Comparison of ENCODE assay signal across 18 mouse cellular contexts in the genomic region with DNA sequence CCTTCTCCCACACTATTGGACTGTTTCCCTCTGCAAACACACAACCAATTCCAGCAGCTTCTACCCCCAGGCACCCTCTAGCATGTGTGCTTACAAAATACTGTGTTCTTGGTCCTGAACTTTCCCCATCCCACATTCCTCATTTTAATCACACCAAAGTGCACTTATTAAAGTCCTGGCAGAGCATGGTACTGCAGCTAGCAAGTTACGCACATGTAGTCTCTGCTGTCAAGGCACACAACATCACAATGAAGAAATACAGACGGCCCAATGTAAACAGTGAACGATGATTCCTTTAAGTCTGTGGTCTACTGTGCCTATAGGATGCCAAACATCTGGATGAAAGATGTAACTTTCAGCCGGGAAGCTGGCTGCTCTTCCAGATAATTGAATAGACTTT.
A peak's percentile ranks its signal among the peaks of the same experiment; 100 is the strongest.
DNase-seq lines count a peak whose midpoint lies in the region; ATAC-seq and TF ChIP-seq lines count a peak whose summit lies in the region.
"Had no signal": no experiment of that assay in that cellular context is flagged by ENCODE, and none has a peak within 500 bp of the region (broad histone marks: within the 10 kb centered on the region; RNA-seq: fewer than 3 reads in every experiment).

No protein-coding gene starts in this region.

- no peaks in the 10 kb centered on the region for H3K36me3 ChIP-seq in kidney, postnatal 0 days (ENCODE audit: insufficient read depth, low read length)
- H3K36me3 ChIP-seq in lung, postnatal 0 days (ENCODE audit: insufficient read depth, low read length): no peaks in the 10 kb centered on the region
- no peaks in the 10 kb centered on the region for H3K36me3 ChIP-seq in stomach, embryonic 16.5 days (ENCODE audit: control insufficient read depth, insufficient read depth, low read length)
- H3K36me3 ChIP-seq: heart, embryonic 10.5 days; hindbrain, embryonic 10.5 days had no signal

- no peak overlapping the region for H3K27ac ChIP-seq in kidney, postnatal 0 days
- H3K27ac ChIP-seq in lung, postnatal 0 days (ENCODE audit: low read length): no peak overlapping the region
- H3K27ac ChIP-seq in stomach, embryonic 16.5 days (ENCODE audit: low read length): no peak overlapping the region
- H3K27ac ChIP-seq: heart, embryonic 10.5 days; hindbrain, embryonic 10.5 days had no signal

- TF ChIP-seq EP300 in lung, postnatal 0 days (IDR thresholded peaks at IDR 0.05): no peak

- H3K4me3 ChIP-seq in kidney, postnatal 0 days (replicated peaks; ENCODE audit: low read depth, low read length): no peak overlapping the region
- H3K4me3 ChIP-seq in lung, postnatal 0 days (ENCODE audit: low read depth, low read length): no peak overlapping the region
- no peak overlapping the region for H3K4me3 ChIP-seq in stomach, embryonic 16.5 days (replicated peaks; ENCODE audit: low read length)
- H3K4me3 ChIP-seq: heart, embryonic 10.5 days; hindbrain, embryonic 10.5 days; megakaryocyte, embryonic 14.5 days had no signal

- H3K9ac ChIP-seq in kidney, postnatal 0 days (ENCODE audit: low read depth, low read length): no peak overlapping the region
- no peak overlapping the region for H3K9ac ChIP-seq in lung, postnatal 0 days (replicated peaks; ENCODE audit: low read depth)
- no peak overlapping the region for H3K9ac ChIP-seq in stomach, embryonic 16.5 days (ENCODE audit: low read length)

- no peaks in the 10 kb centered on the region for H3K27me3 ChIP-seq in kidney, postnatal 0 days (ENCODE audit: insufficient read depth, low read length)
- no peaks in the 10 kb centered on the region for H3K27me3 ChIP-seq in lung, postnatal 0 days (replicated peaks; ENCODE audit: insufficient read depth, low read length)
- H3K27me3 ChIP-seq in stomach, embryonic 16.5 days (ENCODE audit: control insufficient read depth, insufficient read depth, low read length): no peaks in the 10 kb centered on the region
- H3K27me3 ChIP-seq: megakaryocyte, embryonic 14.5 days had no signal

- TF ChIP-seq CTCF in kidney, postnatal 0 days (IDR thresholded peaks at IDR 0.05; ENCODE audit: low read depth): no peak
- 0 out of 2 replicates have a peak, but pooled peaks have one; percentile 13 for TF ChIP-seq CTCF in lung, postnatal 0 days (IDR thresholded peaks at IDR 0.05)

- H3K4me2 ChIP-seq in kidney, postnatal 0 days (ENCODE audit: low read length): no peak overlapping the region
- no peak overlapping the region for H3K4me2 ChIP-seq in lung, postnatal 0 days (replicated peaks; ENCODE audit: low read depth, low read length)
- no peak overlapping the region for H3K4me2 ChIP-seq in stomach, embryonic 16.5 days (ENCODE audit: low read depth, low read length)

- H3K9me3 ChIP-seq in kidney, postnatal 0 days (replicated peaks; ENCODE audit: low read length): no peaks in the 10 kb centered on the region
- no peaks in the 10 kb centered on the region for H3K9me3 ChIP-seq in lung, postnatal 0 days (ENCODE audit: low read length)
- no peaks in the 10 kb centered on the region for H3K9me3 ChIP-seq in stomach, embryonic 16.5 days (replicated peaks; ENCODE audit: control insufficient read depth, low read length)
- H3K9me3 ChIP-seq: heart, embryonic 10.5 days; hindbrain, embryonic 10.5 days; megakaryocyte, embryonic 14.5 days had no signal

- DNase-seq in kidney, postnatal 0 days (ENCODE audit: low spot score): peak; percentile 24
- no peak for DNase-seq in kidney, postnatal 4 days
- peak; percentile 44 for DNase-seq in lung, postnatal 0 days (ENCODE audit: low spot score)
- no peak for DNase-seq in lung, postnatal 14 days
- DNase-seq in fat pad, adult 2 months (ENCODE audit: extremely low read depth, low read depth, low spot score): peak; percentile 81
- no peak for DNase-seq in embryo, embryonic 11 days
- no peak for DNase-seq in cerebellum, adult 11 months
- DNase-seq: B cell, adult 2 months; cerebellum, adult 8-10 months; gastrocnemius, postnatal 25 days; liver; lung, adult 18-20 months; midbrain, embryonic 14.5 days had no signal

- 57% methylated on average over 4 of the region's 4 CpGs for WGBS in kidney, postnatal 0 days
- WGBS in lung, postnatal 0 days: 45% methylated on average over 4 of the region's 4 CpGs
- 27% methylated on average over 4 of the region's 4 CpGs for WGBS in stomach, embryonic 16.5 days

- H3K4me1 ChIP-seq in kidney, postnatal 0 days (replicated peaks; ENCODE audit: insufficient read depth, low read length): no peaks in the 10 kb centered on the region
- H3K4me1 ChIP-seq in lung, postnatal 0 days (ENCODE audit: insufficient read depth, low read depth, low read length): no peaks in the 10 kb centered on the region
- H3K4me1 ChIP-seq in stomach, embryonic 16.5 days (ENCODE audit: control insufficient read depth, insufficient read depth, low read length): peaks cover 5% of the 10 kb centered on the region; the same call in 1 of the 2 replicates
- H3K4me1 ChIP-seq: heart, embryonic 10.5 days; hindbrain, embryonic 10.5 days; megakaryocyte, embryonic 14.5 days had no signal

- no peak for ATAC-seq in kidney, postnatal 0 days (replicated peaks; ENCODE audit: low FRiP score, low read depth)
- ATAC-seq in lung, postnatal 0 days: peak; percentile 56
- ATAC-seq in stomach, embryonic 16.5 days (ENCODE audit: insufficient read depth, low FRiP score): peak; percentile 87
- ATAC-seq: forebrain, embryonic 14.5 days had no signal

Comparison
In these comparisons a context has a peak if more than half of its experiments do, and no peak if none do; other contexts are left out.
1. DNase-seq: peak in kidney, postnatal 0 days (single experiment), lung, postnatal 0 days (single experiment) and fat pad, adult 2 months (single experiment); none in kidney, postnatal 4 days (0 of 2), lung, postnatal 14 days (single experiment), embryo, embryonic 11 days (single experiment) and cerebellum, adult 11 months (single experiment).